Mouse (Mus musculus) frontal cortex, postnatal 25 days (tissue): ENCODE measurements around the gene Hba-a1.
"Not testable (repeated sequence)": the region's sequence is repeated elsewhere in the genome, so short reads cannot be mapped to it uniquely, and the experiment has no call there.

Experiments
- DNase-seq, 2 experiments: peaks; one replicate each; pipeline ENCODE4 v3.0.0; 2022; ENCODE audit warnings: low spot score in 2 of 2

The Hba-a1 gene

DNA sequence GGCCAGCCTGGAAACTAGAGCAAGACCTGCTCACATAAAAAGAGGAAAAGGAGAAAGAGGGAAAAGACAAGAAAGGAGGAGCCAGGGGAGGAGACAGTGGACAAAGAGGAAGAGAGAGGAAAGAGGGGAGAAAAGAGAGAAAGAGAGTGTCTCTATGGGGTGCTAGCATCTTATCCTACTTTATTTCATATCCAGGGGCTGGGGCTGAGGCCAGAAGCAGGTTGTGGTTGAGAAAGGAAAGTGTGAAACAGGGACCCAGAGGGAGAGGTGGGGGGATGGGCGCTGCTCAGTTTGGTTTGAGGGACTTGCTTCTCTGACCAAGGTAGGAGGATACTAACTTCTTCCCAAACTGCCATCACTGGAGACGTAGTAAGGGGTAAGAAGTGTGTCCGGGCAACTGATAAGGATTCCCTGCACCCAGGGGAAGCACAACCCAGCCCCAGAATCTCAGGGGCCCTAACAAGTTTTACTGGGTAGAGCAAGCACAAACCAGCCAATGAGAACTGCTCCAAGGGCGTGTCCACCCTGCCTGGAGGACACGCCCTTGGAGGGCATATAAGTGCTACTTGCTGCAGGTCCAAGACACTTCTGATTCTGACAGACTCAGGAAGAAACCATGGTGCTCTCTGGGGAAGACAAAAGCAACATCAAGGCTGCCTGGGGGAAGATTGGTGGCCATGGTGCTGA is at the start of gene Hba-a1:
Gene Hba-a1, plus strand, starts transcription at position 421 of the 687 bp plus-strand sequence.
- DNase-seq: not testable (repeated sequence)

- peak in 1 of 2 experiments; percentile 3 for DNase-seq
Measured at GRCm38 (mm10) chr11:32233895-32234294, 49.4 kb upstream of the Hba-a1 start.

- peak in 1 of 2 experiments; percentile 3 for DNase-seq
Measured at GRCm38 (mm10) chr11:32234816-32235485, 48.4 kb upstream of the Hba-a1 start.

DNA sequence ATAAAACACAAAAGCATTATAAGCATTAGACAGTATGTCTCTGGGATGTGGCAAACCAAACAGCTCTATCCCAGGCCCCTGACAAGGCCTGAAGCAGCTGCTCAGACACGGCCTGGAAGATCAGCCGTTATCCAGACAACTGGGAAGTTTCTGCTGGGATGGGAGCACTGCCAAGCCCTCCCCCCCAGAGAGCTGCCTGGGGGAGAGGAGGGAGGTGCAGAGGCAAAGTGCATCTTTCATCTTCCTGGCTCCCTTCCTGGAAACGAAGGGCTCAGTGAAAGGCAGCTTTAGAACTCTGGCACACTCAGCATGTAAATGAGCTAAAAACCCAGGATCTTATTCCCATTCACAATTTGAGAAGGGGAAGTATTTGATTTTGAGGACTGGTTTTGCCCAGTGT is 47.7 kb upstream of the Hba-a1 start:
- DNase-seq: peak in 1 of 2 experiments; percentile 20

DNA sequence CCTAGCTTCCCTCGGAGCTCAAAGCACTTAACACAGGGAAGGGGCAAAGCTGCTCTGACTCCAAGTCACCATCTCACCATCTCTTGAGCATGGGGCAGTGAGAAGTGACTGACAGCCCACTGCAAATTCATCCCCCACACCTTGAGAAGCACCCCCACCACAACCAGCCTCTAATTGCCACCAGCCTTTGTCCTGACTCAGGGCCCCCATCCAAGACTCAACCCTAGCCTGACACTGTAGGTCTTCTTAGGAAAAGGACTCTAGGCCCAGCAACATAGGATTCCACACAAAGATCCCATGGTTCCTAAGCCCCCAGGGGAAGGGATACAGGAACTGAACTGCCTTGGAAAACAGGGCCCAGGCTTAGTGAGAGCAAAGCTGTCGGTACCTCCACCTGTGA is 47.2 kb upstream of the Hba-a1 start:
- DNase-seq: no peak

GRCm38 (mm10) chr11:32236712-32237410 is 46.5 kb upstream of the Hba-a1 start:
- DNase-seq: peak in 1 of 2 experiments; percentile 42

- no peak for DNase-seq
Measured at GRCm38 (mm10) chr11:32237411-32237795, 45.9 kb upstream of the Hba-a1 start.

- DNase-seq: peak; percentile 75 to 76
Measured at GRCm38 (mm10) chr11:32238093-32238860, 45.0 kb upstream of the Hba-a1 start.

DNA sequence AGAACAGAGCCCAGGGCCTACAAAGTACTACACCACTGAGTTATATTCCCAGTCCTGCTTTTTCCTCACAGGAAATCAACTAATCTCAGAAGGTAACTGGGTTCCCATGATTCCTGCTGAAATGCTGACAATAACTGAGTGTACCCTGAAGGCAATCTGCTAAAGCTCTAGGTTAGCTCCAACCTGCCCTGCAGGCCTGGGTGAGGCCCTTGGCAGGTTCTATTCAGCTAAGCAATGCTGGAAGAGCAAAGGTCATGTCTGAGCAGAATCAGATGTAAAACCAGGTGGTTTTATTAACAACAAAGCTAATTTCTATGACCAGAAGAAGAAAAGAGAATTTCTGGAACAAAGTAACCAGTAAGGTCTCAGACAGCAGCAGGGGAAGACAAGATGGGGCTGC is 41.9 kb upstream of the Hba-a1 start:
- DNase-seq: no peak

DNA sequence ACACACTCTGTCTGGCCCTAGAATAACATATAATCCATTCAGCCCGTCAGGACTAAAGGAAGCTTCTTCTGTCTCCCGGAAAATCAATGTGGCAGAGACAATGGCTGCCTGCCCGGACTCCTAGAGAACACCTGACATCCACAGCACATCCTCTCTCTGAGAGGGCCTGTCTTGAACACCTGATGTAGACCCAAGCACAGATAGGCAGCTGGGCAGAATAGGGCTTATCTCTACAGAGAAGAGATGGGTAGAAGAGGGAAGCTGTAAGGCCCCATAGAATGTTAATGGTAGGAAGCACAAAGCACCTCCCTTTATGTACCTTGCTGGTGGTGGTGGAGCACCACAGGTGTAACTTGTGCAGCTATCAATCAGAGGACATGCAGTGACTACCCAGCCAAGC is 41.1 kb upstream of the Hba-a1 start:
- no peak for DNase-seq

GRCm38 (mm10) chr11:32243205-32243955 is 39.9 kb upstream of the Hba-a1 start:
- DNase-seq: no peak

GRCm38 (mm10) chr11:32244064-32244463 is 39.2 kb upstream of the Hba-a1 start:
- no peak for DNase-seq

DNA sequence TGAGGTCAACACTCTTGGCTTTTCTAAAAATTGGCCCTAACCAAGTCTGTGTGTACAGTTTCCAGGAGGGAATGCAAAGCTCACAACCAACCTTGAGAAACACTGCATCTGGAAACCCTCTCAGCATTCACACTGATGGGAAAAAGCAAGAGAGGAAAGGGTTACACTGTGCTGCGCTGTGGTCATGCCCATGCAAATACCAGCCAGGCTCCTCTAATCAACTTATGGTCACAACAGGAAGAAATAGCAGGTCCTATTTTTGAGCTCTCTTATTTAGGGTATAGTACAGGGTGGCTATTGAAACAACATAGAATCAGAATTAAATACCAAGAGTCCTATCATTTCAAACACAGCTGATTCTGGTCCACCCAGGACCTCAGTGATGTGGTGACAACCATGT is 38.7 kb upstream of the Hba-a1 start:
- DNase-seq: no peak

DNA sequence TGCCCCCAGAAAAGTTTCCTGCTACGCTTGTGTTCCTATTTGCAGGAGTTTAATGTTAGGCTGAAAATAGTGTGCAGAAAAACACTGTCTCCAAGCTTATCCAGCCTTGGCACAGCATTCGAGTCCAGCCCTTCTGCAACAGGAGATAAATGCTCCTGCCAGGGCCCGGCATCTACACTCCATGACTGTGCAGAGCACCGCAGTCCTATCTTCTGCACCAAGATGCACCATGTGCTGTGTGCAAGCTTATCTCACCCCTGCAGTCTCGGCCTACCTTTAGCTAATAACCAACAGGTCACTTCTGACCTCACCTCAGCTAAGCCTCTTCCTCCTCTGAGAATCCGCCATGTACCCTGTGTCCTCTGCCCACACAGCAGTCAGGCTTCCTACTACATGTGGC is 37.7 kb upstream of the Hba-a1 start:
- no peak for DNase-seq

GRCm38 (mm10) chr11:32247068-32247467 is 36.2 kb upstream of the Hba-a1 start:
- no peak for DNase-seq

DNA sequence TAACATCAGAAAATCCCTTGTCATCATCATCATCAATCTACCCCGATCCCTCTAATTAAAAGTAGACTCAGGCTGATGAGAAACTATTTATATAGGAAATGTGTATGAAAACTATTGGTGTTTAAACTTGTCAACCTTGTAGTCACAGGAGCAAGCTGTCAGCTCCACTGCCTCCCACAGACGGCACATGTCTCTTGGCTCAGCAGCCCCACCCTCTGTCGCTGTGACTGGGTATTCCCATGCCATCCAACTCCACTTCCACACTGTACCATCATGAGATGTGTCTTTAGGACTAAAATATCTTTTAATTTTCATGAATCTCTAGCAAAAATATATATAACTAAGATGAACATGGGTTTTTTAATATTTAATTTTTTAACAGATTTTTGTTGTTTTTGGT is 35.0 kb upstream of the Hba-a1 start:
- DNase-seq: no peak

DNA sequence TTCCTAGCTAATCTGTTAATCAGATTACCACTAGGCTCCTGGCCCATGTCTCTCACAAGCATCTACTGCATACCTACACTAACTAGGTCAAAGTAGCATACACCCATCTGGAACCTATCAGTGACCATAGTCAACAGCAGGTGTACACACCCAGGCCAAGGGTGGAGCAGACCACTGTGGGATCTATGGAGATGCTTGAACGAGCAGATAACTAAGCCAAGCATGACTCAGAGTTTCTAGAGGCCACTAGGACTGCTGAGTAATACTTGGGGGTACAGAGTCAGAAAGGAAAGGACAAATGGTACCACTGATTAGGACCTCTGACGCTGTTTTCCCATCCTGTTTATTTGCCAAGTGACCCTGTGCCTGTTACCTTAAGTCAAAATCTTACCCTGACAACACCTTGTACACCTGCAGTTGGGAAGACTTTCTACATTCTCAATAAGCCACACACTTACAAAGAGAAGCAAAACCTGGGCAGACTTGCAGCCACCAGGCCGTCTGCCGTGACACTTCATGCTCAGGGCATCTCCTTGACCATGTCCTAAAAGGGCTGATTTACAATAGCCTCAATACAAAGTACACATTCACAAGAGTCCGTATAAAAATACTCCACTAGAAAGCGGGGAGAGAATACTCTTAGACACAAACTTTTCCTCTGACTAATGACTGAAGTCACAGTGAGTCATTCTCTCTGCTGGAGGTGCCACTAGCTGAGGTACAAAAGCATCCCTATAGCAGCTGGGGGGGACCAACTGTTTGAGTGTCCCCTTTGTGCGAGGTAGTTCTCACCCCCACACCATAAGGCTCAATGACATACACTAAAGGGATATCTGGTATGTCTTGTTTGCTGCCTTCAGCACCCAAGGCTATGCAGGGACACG is 32.2 kb upstream of the Hba-a1 start:
- DNase-seq: no peak

DNA sequence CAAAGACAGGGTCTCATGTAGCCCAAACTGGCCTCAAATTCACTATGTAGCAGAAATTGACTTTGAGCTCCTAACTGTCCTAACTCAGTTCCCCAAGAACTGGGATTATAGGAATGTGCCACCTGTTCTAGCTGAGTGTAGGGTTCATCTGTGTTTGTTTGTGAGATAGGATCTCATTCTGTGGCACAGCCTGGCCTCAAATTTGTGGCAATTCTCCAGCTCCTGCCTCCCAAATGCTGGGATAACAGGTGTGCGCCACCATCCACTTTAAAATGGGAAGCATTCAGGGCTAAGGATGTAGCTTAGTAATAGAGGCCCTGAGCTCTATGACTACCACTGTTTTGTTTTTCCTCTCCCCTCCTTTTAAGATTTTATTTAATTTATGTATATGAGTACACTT is 30.2 kb upstream of the Hba-a1 start:
- no peak for DNase-seq

- no peak for DNase-seq
Measured at GRCm38 (mm10) chr11:32256146-32256545, 27.2 kb upstream of the Hba-a1 start.

- no peak for DNase-seq
Measured at GRCm38 (mm10) chr11:32256566-32256965, 26.7 kb upstream of the Hba-a1 start.
